Mouse (Mus musculus): ENCODE measurements around the gene Kctd15. TPM values are rescaled to one million over a fixed set of nuclear protein-coding genes. Genes with fewer than 3 reads are reported as not detected.

Gene Kctd15
- polyA plus RNA-seq (2015; fragmentation: Nextera tagmentation; extraction: Ambion mirVana) = 3.2 and 4.2 TPM in 2 replicates

DNA sequence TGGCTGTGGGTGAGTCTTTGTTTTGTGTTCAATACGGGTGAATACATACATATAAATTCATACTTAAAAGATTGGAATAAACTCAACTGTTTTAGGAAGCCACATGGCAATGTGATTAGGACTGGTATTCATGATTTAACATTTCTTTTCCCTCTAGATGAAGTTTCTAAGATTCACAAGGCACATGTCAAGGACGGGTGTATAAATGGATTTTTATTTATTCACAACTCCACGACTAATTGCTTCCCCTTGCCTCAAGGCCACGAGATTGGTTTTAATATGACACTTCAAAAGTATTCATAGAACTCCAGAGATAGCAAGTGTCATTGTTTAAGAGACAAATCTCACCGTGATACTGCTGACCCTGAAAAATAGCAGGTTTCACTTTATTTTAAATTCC, at the start of gene Kctd15:
TSS of gene Kctd15 (minus strand) at position 101 of the 400 bp plus-strand sequence.
- Histone ChIP-seq H3K4me3 (ENCODE audit: low read length) (peak within 1 kb of the TSS; percentile 82), H3K27me3 (ENCODE audit: control insufficient read depth, insufficient read depth, low read length) (peaks cover 5% of the 10 kb centered on the region; the same call in 1 of the 2 replicates), H3K9me3 (replicated peaks; ENCODE audit: control insufficient read depth, low read length) (no peaks in the 10 kb centered on the region), H3K4me1 (ENCODE audit: control insufficient read depth, insufficient read depth, low read length) (peaks cover 12% of the 10 kb centered on the region; the same call in 1 of the 2 replicates), H3K4me2 (ENCODE audit: low read depth, low read length) (peak within 1 kb of the TSS; percentile 74), H3K36me3 (ENCODE audit: control insufficient read depth, insufficient read depth) (no peaks in the 10 kb centered on the region), H3K27ac (ENCODE audit: low read length) (no peak within 1 kb of the TSS; the same call in 1 of the 2 replicates), H3K9ac (ENCODE audit: low read length) (no peak within 1 kb of the TSS)
- 77% methylated on average over 5 of the region's 5 CpGs for WGBS
- ATAC-seq (replicated peaks; ENCODE audit: extremely low read depth, insufficient read depth, low FRiP score) = no peak

DNA sequence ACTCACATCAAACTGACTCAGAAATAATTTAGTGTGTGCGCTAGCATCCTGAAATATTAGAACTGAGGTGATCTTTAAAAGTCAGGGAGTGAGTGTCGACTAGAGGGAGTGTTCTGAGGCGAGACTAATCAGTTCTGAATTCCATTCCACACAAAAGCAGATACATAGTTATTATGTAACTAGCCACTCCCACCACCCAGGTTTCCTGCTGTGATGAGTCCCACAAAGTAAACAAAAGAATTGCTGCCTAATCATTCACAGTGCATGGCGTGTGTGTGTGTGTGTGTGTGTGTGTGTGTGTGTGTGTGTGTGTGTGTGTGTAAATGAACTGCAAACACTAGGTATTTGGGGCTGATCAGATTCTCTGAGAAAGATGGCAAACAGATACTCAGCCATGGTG, 47.9 kb upstream of the Kctd15 start:
- H3K9me3 ChIP-seq (replicated peaks; ENCODE audit: control insufficient read depth, low read length) = no peaks in the 10 kb centered on the region
- no peak overlapping the region for H3K27ac ChIP-seq (ENCODE audit: low read length)
- no peaks in the 10 kb centered on the region for H3K4me1 ChIP-seq (ENCODE audit: control insufficient read depth, insufficient read depth, low read length)
- WGBS = 49% methylated on average over 4 of the region's 4 CpGs
- no peak overlapping the region for H3K4me2 ChIP-seq (ENCODE audit: low read depth, low read length)
- H3K4me3 ChIP-seq (ENCODE audit: low read length) = no peak overlapping the region
- no peak overlapping the region for H3K9ac ChIP-seq (ENCODE audit: low read length)
- no peak for ATAC-seq (replicated peaks; ENCODE audit: extremely low read depth, insufficient read depth, low FRiP score)
- H3K27me3 ChIP-seq (ENCODE audit: control insufficient read depth, insufficient read depth, low read length) = peaks cover 8% of the 10 kb centered on the region; the same call in 1 of the 2 replicates
- H3K36me3 ChIP-seq (ENCODE audit: control insufficient read depth, insufficient read depth) = no peaks in the 10 kb centered on the region

DNA sequence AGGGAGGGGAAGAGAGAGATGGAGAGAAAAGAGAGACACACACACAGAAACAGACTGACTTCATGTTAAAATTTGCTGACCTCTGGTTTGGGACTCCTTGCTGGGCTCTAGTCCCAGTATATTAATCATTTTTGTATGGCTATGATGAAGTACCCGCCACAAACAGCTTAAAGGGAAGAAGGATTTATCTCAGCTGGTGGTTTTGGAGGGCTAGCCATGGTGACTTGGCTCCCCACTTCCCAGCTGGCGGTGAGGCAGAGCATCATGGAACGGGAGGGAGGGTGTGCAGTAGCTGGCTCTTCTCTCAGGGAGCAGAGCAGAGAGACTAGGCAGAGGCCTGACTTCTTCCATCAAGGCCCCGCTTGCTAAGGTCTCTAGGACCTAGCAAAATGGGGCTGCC, 46.9 kb upstream of the Kctd15 start:
- no peak overlapping the region for H3K4me3 ChIP-seq (ENCODE audit: low read length)
- no peaks in the 10 kb centered on the region for H3K36me3 ChIP-seq (ENCODE audit: control insufficient read depth, insufficient read depth)
- 48% methylated on average over 4 of the region's 4 CpGs for WGBS
- no peak overlapping the region for H3K4me2 ChIP-seq (ENCODE audit: low read depth, low read length)
- H3K9ac ChIP-seq (ENCODE audit: low read length) = no peak overlapping the region
- no peak for ATAC-seq (replicated peaks; ENCODE audit: extremely low read depth, insufficient read depth, low FRiP score)
- no peaks in the 10 kb centered on the region for H3K9me3 ChIP-seq (replicated peaks; ENCODE audit: control insufficient read depth, low read length)
- H3K27me3 ChIP-seq (ENCODE audit: control insufficient read depth, insufficient read depth, low read length) = peaks cover 8% of the 10 kb centered on the region; the same call in 1 of the 2 replicates
- H3K27ac ChIP-seq (ENCODE audit: low read length) = no peak overlapping the region
- H3K4me1 ChIP-seq (ENCODE audit: control insufficient read depth, insufficient read depth, low read length) = no peaks in the 10 kb centered on the region

DNA sequence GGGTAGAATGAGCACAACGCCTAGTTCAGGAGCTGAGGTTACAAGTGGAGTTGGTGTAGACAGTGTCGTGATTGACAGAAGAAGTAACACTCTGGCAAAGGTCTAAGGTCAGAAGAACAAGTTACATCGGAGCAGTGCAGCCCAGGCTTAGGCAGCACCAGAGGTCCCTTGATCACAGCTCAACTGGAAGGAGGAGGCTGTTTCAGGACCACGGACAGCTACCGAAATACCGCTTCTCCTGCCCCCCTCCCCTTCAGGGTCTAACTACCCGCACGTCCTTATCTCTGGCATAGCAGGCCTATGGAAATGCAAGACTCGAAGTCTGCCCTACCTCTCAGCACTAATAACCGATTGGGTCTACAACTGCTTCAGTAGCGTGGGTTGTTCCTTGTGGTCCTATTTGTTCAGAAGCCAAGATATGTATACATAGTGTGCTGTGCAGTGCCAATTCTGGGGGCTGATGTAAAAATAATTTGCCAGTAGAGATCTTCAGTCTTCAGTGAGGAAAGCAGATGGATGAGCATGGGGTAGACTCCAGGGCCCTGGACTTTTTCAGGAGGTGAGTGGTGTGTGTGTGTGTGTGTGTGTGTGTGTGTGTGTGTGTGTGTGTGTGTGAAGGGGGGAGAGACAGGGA, 46.3 kb upstream of the Kctd15 start:
- Histone ChIP-seq H3K4me3 (ENCODE audit: low read length) (no peak overlapping the region), H3K27ac (ENCODE audit: low read length) (no peak overlapping the region), H3K4me2 (ENCODE audit: low read depth, low read length) (no peak overlapping the region), H3K4me1 (ENCODE audit: control insufficient read depth, insufficient read depth, low read length) (no peaks in the 10 kb centered on the region), H3K9ac (ENCODE audit: low read length) (no peak overlapping the region), H3K9me3 (replicated peaks; ENCODE audit: control insufficient read depth, low read length) (no peaks in the 10 kb centered on the region), H3K36me3 (ENCODE audit: control insufficient read depth, insufficient read depth) (no peaks in the 10 kb centered on the region), H3K27me3 (ENCODE audit: control insufficient read depth, insufficient read depth, low read length) (peaks cover 8% of the 10 kb centered on the region; the same call in 1 of the 2 replicates)
- ATAC-seq (replicated peaks; ENCODE audit: extremely low read depth, insufficient read depth, low FRiP score) = no peak
- WGBS = 13% methylated on average over 11 of the region's 11 CpGs

DNA sequence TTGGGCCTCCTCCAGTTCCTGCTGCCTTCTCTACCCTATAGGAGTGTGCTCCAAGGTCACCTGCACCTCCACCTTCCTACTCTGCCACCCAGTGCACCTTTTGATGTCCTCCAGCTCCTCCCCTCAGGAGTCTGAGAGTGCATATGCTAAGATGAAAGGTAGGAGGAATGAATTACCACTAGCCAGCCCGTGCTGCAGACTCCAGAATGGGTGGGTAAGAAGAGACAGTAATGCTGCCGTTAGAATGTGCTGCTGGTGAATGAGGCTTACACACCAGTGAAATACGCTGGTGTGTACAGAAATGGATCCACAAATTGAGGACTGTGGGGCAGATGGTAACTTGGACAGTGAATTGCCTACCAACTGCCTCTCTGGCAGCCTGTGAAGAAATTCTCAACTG, 43.4 kb upstream of the Kctd15 start:
- H3K4me1 ChIP-seq (ENCODE audit: control insufficient read depth, insufficient read depth, low read length) = no peaks in the 10 kb centered on the region
- no peak overlapping the region for H3K27ac ChIP-seq (ENCODE audit: low read length)
- no peak overlapping the region for H3K4me2 ChIP-seq (ENCODE audit: low read depth, low read length)
- H3K36me3 ChIP-seq (ENCODE audit: control insufficient read depth, insufficient read depth) = no peaks in the 10 kb centered on the region
- WGBS = 69% methylated on average over 3 of the region's 3 CpGs
- peaks cover 8% of the 10 kb centered on the region; the same call in 1 of the 2 replicates for H3K27me3 ChIP-seq (ENCODE audit: control insufficient read depth, insufficient read depth, low read length)
- H3K9ac ChIP-seq (ENCODE audit: low read length) = no peak overlapping the region
- no peak overlapping the region for H3K4me3 ChIP-seq (ENCODE audit: low read length)
- ATAC-seq (replicated peaks; ENCODE audit: extremely low read depth, insufficient read depth, low FRiP score) = no peak
- H3K9me3 ChIP-seq (replicated peaks; ENCODE audit: control insufficient read depth, low read length) = no peaks in the 10 kb centered on the region

DNA sequence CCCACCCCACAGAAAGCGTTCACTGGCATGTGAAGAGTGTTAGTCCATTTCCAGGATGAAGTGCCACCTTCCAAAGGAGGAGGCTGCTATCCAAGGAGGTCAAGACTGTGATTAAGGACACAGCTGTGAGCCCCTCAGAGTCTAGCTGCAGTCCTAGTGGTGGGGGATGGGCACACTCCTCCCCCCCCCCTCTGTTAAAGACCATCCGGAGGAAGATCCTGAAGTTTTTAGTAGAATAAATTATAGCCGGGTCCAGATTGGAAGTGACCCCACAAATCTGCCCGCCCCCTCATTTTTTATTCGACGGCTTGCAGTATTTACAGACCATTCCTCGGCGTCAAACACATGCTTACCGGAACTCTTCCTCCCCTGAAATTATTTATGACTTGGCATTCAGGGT, 41.7 kb upstream of the Kctd15 start:
- ATAC-seq (replicated peaks; ENCODE audit: extremely low read depth, insufficient read depth, low FRiP score) = no peak
- no peak overlapping the region for H3K4me3 ChIP-seq (ENCODE audit: low read length)
- H3K9ac ChIP-seq (ENCODE audit: low read length) = no peak overlapping the region
- WGBS = 73% methylated on average over 9 of the region's 9 CpGs
- no peak overlapping the region for H3K27ac ChIP-seq (ENCODE audit: low read length)
- no peak overlapping the region for H3K4me2 ChIP-seq (ENCODE audit: low read depth, low read length)
- no peaks in the 10 kb centered on the region for H3K4me1 ChIP-seq (ENCODE audit: control insufficient read depth, insufficient read depth, low read length)
- H3K9me3 ChIP-seq (replicated peaks; ENCODE audit: control insufficient read depth, low read length) = no peaks in the 10 kb centered on the region
- no peaks in the 10 kb centered on the region for H3K36me3 ChIP-seq (ENCODE audit: control insufficient read depth, insufficient read depth)
- H3K27me3 ChIP-seq (ENCODE audit: control insufficient read depth, insufficient read depth, low read length) = peaks cover 6% of the 10 kb centered on the region; the same call in 1 of the 2 replicates

DNA sequence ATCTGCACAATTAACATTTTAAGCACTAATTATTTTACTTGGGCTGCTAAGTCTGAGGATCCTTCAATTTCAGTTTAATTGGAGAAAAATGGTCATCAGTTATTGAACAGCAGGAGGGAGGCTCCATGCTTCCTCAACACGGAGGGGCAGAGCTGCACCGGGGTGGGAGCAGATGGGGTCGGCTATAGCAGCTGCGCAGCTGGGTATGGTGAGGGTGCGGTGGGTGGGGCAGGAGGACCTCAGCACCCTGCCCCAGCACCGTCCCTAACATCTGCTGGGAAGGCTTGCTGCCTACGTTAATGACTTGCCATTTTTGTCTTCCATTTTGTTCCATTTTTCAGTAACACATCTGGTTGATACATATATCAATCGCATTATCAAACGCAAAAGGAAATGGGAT, 39.6 kb upstream of the Kctd15 start:
- Histone ChIP-seq H3K27ac (ENCODE audit: low read length) (no peak overlapping the region), H3K9ac (ENCODE audit: low read length) (no peak overlapping the region), H3K27me3 (ENCODE audit: control insufficient read depth, insufficient read depth, low read length) (no peaks in the 10 kb centered on the region), H3K4me1 (ENCODE audit: control insufficient read depth, insufficient read depth, low read length) (no peaks in the 10 kb centered on the region), H3K4me3 (ENCODE audit: low read length) (no peak overlapping the region), H3K36me3 (ENCODE audit: control insufficient read depth, insufficient read depth) (no peaks in the 10 kb centered on the region), H3K9me3 (replicated peaks; ENCODE audit: control insufficient read depth, low read length) (no peaks in the 10 kb centered on the region), H3K4me2 (ENCODE audit: low read depth, low read length) (no peak overlapping the region)
- ATAC-seq (replicated peaks; ENCODE audit: extremely low read depth, insufficient read depth, low FRiP score) = no peak
- 67% methylated on average over 9 of the region's 9 CpGs for WGBS

DNA sequence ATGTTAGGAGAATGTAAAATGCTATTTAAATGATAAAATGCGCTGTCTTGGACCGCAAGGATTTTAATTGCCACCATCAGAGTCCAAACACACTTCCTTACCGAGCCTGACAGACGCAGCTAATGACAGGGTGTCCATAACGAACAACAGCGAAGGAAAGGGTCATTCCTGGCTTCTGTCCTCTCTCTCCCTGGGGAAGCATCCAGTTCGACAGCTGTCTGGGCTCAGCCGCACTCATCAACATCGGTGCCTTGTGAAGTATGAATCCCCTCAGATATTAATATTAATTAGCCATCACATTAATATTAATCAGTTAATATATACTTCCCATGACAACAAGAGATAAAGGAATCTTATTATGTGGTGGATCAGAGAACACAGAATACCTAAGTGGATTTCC, 38.4 kb upstream of the Kctd15 start:
- ATAC-seq (replicated peaks; ENCODE audit: extremely low read depth, insufficient read depth, low FRiP score) = no peak

DNA sequence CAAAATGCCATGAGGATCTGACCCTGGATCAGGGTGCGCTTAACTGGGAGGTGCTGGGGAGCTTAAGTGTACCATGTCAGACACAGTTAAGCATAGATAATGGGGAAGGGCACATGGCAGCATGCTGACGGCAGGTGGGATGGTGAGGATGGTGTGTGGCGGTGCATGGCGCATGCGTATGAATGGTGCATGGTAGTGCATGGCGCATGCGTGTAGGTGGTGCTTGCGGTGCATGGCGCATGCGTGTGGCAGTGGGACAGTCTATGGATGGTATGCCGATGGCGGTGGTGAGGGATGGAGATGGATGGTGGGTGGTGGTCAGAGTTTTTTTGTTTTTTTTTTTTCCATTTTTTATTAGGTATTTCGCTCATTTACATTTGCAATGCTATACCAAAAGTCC, 37.4 kb upstream of the Kctd15 start:
- no peaks in the 10 kb centered on the region for H3K9me3 ChIP-seq (replicated peaks; ENCODE audit: control insufficient read depth, low read length)
- no peak overlapping the region for H3K9ac ChIP-seq (ENCODE audit: low read length)
- no peak overlapping the region for H3K4me3 ChIP-seq (ENCODE audit: low read length)
- H3K27me3 ChIP-seq (ENCODE audit: control insufficient read depth, insufficient read depth, low read length) = no peaks in the 10 kb centered on the region
- 94% methylated on average over 13 of the region's 13 CpGs for WGBS
- 0 out of 2 replicates have a peak, but pooled peaks cover 4% of the 10 kb centered on the region for H3K4me1 ChIP-seq (ENCODE audit: control insufficient read depth, insufficient read depth, low read length)
- ATAC-seq (replicated peaks; ENCODE audit: extremely low read depth, insufficient read depth, low FRiP score) = no peak
- no peak overlapping the region for H3K27ac ChIP-seq (ENCODE audit: low read length)
- no peak overlapping the region for H3K4me2 ChIP-seq (ENCODE audit: low read depth, low read length)
- H3K36me3 ChIP-seq (ENCODE audit: control insufficient read depth, insufficient read depth) = no peaks in the 10 kb centered on the region

More for the DNA sequence above, 38.4 kb upstream of the Kctd15 start:
- H3K9ac ChIP-seq (ENCODE audit: low read length) = no peak overlapping the region
- H3K36me3 ChIP-seq (ENCODE audit: control insufficient read depth, insufficient read depth) = no peaks in the 10 kb centered on the region
- no peaks in the 10 kb centered on the region for H3K27me3 ChIP-seq (ENCODE audit: control insufficient read depth, insufficient read depth, low read length)
- no peak overlapping the region for H3K27ac ChIP-seq (ENCODE audit: low read length)
- 49% methylated on average over 9 of the region's 9 CpGs for WGBS
- H3K4me2 ChIP-seq (ENCODE audit: low read depth, low read length) = no peak overlapping the region
- no peak overlapping the region for H3K4me3 ChIP-seq (ENCODE audit: low read length)
- no peaks in the 10 kb centered on the region for H3K9me3 ChIP-seq (replicated peaks; ENCODE audit: control insufficient read depth, low read length)
- H3K4me1 ChIP-seq (ENCODE audit: control insufficient read depth, insufficient read depth, low read length) = no peaks in the 10 kb centered on the region
